Mouse (Mus musculus) cerebellum, postnatal 25 days (tissue): ENCODE measurements at regions not wholly inside any gene's neighbourhood (a gene's known extent, or its start where the extent isn't known, plus 50 kb on each side); places are given as distances from the start of the nearest gene placed in this dataset.
"Not testable (repeated sequence)": the region's sequence is repeated elsewhere in the genome, so short reads cannot be mapped to it uniquely, and the experiment has no call there.

Experiments used
- DNase-seq, 2 experiments: peaks; one replicate each; pipeline ENCODE4 v3.0.0; 2021; ENCODE audit warnings: mixed read lengths in 2 of 2

DNA sequence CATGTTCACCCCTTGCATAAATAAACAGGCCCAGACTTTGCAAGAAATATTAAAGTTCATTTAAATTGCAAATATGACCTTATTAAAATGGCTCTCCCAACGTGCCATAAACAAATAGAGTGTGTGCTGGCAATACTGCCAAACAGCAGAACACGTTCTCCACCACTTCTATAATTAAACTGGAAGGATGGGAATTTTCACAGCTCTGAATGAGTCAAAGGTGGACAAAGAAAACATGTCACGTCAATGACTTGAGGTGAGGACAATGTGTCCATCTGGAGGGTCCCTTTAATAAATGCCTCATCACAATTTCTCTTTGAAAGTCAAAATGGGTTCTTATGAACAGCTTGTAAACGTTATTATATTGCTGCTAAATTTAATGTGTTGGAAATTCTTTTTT, 114.8 kb downstream of the Galc start:
- no peak for DNase-seq

DNA sequence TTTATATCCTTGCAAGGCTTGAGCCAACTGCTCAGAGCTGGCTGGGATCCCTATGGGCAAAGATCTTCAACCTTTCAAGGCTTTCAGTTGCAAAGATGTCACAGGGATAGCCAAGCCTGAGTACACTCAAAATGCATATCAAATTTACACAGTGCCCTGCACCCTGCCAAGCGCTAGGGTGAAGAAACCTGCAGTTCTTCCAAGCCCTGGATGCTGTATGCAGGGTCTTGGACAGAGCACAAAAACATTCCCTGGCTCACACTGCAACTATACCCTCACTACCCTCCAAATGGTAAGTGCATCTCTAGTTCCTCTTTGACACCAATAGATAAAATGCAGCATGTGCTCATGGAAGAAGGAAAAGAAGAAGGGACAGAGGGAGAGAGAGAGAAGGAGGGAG, 116.1 kb downstream of the Galc start:
- no peak for DNase-seq

DNA sequence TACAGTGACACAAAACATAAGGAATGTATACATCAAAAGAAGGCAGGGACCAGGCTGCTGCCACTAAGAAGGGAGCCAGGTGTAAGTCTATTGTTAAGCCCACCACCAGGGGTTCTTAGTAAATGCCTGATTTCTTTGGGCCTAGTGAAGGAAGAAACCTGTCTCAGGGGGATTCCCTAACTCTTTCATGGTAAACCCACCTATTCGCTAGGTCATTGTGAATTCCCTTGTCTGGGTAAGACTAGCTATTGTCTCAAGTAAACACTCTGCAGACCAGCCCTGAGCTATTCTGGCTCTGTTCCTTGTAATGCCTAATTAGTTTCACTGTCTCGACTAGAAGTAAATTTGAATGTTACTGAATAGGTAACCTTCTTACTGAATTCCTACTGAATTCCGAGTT, 119.4 kb downstream of the Galc start:
- not testable (repeated sequence) for DNase-seq

DNA sequence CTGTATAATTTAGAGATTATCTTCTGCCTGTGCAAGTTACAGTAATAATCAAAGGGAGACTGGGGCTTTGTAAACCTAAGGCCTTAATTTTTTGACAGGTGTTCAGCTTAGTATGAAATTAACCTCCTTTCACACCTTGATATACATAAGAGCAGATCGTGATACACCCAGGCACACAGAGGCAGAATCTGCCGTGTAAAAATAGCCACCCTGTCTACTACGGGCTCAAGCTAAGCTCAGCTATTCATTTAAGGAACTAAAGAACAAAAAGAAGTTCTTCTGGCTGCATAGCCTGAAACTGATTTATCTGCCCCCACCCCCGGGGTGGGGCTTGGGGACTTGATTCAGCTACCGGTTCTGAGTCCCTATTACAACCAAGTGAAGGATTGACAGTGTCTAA, 128.0 kb downstream of the Galc start:
- DNase-seq = no peak

DNA sequence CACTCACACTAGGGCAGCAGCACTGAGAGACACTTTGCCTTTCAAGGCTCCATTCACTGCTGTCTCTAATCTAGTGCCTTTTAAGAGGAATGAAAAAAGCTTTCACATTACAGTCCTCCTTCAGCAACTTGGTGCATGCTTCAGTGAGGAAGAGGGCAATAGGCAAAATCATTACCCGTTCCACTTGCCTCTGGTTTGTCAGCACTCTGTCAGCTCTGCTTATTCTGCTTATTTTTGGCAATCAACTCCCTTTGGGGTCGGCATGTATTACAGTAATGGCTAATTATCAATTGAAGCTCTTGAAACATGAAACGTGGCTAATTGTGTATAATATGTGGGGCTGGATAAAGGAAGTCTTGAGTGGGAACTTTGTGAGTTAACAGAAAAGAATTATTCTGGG, 135.7 kb downstream of the Galc start:
- no peak for DNase-seq

DNA sequence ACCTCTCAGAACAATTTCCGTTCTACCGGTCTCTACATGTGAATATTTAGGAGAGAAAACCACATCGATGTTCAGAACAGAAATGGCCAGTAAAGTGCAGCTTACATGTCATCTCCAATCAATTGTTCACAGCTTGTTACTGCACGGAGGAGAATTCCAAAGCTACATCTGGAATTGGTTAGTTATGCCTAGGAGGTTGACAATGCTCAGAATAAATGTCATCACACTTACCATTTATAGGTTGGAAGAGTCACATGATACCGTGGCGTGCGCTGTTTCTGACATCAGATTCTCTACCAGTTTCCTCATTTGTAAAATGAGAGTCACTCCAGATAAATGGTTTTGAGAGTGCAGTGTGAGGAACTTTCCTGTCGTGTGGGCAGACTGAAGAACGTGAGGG, 151.2 kb downstream of the Galc start:
- DNase-seq = no peak

DNA sequence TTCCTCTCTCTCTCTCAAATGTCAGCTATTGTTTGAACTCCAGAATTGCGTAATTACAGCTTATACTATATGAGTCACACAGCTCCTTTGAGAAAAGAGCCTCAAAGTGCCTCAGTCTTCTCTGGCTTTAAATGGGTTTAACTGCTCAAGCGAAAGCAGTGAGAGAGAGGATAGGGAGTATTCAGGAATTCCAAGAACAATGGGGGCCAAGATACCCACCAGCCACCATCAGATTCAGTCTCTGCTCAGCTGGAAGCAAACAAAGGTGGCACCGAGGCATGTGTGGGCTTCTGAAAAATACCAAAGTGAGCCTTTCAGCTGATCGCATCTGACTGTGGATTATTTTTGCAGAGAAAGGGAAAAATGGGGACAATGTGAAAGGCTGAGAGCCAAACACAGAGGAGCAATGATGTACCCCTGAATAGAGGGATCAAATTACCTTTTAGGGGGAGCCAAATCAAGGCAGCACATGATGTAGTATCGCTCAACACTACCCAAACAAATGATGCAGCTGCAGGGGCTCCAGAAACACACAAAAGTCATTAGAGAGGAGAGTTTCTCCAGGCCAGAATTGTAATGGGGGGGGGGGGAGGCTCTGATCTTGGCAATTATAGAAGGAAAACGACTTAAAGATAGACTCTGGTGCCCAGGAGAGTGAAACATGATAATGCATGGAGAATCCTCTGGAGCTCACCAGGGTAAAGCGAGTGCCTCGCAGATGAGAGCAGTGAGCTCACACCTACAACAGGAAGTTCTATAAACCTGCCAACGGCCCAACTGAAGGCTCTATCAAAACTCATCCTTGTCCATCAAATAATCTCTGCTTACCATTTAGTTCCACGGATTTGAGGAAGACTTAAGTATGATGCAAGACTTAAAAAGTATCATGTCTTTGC, 152.2 kb downstream of the Galc start:
- no peak for DNase-seq

DNA sequence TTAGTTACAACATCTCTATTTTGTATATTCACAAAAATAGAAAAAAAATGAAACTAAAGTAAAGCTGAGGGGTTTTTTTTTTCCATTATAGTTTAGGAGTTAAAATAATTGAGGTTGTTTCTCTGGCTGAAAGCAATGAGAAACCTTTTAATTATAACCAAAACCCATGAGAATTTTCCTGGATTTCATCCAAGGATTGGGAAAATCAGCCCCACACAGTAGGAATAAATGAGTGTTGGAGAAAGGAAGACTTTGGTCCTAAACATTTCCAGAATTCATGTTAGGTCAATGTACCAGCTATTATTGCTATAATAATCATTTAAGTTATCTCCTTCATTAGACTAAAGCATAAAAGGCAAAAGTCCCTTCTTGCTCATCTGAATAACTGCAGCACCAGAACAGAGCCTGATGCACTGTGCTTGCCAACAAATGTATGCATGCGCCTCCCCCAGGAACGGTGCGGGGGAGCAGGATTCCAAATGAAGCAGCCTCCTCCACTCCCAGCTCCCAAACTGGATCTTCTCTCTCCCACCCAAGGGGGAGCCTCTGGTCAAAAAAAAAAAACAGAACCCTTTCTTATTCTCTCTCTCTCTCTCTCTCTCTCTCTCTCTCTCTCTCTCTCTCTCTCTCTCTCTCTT, 153.0 kb downstream of the Galc start:
- DNase-seq = no peak

DNA sequence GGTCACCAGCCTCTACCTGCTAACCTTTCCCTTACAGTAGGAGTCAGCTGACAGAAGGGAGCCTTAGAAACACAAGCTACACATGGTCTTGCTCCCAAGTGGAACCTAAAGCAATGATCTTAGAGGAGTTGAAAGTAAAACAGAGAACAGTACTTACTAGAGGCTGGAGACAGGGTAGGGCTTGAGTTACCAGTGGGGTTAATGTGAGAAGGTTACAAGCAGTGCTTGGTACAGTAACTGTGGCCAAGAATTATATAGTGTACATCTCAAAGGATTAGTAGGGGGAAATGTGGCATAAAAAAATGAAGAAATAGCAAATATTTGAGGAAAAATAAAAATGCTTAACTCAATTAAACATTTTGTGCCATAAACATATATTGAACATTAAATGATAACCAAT, 153.5 kb downstream of the Galc start:
- DNase-seq = no peak

DNA sequence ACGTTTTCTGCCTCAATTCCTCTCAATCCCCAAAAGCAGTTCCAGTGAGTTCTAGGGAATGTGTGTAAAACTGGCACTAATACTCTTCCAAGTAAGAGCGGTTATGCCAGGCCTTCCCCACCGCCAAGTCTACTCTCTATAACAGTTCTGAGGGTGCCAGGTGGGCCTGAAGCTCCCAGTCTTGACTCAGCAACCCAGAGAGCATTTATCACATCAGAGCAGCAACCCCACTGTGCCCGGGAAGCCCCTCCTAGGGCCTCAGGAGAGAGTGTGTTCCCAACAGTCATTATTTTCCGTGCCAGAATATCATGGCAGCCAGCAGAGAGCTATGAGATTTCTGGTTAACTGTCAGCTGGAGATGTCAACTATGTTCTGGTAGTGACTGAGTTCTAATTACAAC, 169.1 kb downstream of the Galc start:
- DNase-seq = no peak

DNA sequence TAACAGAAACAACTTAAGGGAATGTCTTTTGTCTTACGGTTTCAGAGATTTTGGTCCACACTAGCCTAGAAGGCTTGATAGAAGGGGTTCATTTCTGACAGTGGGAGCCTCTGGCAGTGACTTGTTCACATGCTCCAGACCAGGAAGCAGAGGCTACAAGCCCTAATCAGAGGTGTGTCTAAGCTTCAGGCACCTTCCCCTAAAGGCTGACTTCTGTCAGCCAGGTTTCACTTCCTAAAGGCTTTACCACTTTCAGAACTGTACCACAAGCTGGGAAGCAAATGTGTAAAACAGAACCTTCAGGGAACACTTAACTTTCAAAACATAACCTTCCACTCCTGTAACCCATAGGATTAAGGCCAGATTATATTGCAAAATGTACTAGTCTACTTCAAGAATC, 180.9 kb downstream of the Galc start:
- no peak for DNase-seq

DNA sequence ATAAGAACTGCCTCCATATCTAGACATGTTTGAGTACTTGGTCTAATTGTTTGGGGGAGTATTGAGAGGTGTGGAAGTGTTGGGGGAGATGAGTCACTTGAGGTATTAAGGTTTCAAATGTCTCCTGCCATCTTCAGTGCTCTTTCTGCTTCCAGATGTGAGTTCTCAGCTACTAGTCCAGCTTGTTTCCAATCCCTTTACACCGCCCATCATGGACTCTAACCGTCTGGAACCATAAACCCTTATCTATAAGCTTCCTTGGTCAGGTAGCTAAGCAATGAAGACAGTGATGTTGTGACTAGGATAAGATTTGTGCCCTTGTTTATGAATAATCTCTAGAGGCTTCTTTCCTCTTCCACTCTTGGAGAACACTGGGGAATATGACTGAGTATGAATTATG, 183.7 kb downstream of the Galc start:
- no peak for DNase-seq

DNA sequence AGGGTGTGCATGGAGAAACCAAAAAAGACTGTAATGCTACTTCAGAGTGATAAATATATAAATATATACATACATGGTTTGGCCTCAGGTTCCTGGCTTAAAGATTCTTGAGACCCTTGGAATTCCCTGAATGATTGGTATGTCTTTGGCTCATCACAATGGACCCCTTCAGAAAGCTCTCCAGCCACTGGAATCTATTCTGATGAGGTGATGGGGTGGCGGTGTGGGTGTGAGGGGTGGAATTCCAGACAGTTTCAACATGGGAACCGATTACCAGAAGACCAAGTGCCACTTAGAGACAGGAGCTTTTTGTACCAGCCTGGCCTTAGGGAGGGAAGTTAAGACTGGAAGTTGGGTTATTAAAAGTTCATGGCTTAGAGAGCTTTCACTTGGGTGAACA, 190.1 kb downstream of the Galc start:
- no peak for DNase-seq

DNA sequence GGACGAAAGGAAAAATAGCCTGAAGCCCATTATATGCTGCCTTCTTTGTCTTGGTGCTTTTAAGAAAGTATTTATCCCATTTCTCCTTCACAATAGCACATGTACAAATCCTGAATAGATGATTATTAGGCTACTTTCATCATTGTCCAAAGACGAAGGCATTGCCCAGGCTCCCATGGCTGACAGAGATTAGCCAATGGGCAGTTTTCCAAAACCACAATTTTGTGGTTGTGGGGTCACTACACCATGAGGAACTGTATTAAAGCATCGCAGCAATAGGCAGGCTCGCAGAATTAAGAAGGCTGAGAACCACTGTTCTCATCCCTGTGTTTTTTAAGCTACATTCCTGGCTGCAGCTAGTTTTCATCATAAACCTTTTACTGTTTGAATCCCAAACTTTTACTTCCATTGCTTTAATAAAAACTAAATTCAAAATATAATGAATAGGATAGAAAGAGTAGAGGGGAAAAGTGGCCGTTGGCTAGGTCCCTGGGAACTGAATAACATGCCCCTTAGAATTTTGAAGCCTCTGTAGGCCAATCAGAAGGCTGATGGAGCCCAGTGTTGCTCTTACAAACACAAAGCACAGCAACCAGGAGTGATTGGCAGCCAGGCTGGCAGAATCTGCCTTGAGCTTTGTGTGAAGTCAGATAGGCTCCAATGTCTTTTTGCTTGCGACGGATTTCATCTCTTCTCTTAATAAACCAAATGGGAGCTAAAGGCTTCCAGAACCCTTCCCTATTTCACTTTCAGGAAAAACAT, 199.7 kb downstream of the Galc start:
- DNase-seq = no peak

DNA sequence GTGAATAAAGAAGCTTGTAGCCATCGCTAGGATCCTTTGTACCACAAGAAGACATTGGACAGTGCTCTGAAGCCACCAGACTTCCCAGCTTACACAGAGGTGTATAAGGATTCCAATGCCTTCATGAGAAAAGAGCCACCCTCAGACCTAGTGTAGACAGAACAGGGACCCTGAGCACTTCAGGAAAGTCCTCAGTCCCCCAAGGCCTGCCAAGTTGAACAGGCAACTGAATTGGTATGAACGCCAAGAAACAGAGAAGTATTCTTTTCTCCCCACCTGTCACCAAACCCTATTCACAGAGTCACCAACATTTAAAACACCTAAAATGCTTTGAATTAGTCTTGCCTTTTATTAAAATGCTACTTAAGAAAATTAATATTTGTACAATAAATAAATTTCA, 200.3 kb downstream of the Galc start:
- DNase-seq = no peak

DNA sequence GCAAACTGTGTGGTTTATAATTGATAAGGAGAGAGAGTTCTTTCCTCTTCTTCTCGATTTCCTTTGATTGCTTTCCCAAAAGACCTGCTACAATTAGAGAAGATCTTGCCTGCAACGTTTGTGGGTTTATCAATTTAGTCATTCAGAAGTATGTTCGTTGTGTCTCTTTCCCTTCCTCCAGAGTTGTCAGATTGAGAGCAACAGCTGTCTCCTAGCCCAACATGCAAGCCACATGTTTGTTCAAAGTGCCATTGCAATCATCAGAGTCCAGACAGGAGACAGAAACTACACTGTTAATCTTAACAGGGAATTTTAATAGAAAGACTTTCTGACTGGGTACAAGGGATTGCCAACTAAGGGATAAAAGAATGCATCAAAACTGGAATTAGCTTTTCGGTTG, 208.3 kb downstream of the Galc start:
- no peak for DNase-seq

DNA sequence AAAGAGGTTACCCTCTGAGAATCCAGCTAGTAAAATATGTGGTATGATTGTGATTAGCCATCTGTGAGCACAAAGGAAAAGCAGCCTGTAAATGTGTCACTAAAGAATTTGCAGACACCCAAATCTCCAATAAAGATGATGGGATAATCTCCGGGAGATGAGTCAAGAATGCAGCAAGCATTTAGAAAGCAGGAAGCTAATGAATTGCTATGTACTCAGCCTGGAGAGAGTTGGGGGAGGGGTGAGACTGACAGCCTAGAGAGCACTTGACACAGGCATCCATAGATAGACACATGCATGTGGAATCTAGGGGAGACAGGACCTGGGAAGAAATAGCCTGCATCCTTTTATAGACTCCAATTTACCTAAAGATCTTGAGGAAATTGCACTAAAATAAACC, 208.8 kb downstream of the Galc start:
- DNase-seq = no peak

DNA sequence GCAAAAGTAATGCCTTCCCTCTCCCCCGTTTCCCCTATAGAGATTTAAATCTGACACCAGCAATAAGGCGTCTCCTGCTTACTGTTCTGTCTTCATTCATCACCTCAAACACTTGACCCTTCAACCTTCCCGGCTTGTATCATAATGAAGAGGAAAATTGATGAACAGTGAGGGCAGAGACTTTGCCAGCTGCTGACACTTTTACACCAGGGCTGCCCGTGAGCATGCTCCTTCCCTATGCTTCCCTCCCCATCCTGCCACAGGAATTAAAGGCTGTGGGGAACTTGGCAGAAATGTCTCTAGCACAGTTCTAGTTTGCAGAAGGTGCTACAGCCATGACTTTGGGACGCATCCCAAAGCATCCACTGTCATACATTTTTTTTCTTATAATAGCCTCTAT, 209.2 kb downstream of the Galc start:
- DNase-seq = no peak

DNA sequence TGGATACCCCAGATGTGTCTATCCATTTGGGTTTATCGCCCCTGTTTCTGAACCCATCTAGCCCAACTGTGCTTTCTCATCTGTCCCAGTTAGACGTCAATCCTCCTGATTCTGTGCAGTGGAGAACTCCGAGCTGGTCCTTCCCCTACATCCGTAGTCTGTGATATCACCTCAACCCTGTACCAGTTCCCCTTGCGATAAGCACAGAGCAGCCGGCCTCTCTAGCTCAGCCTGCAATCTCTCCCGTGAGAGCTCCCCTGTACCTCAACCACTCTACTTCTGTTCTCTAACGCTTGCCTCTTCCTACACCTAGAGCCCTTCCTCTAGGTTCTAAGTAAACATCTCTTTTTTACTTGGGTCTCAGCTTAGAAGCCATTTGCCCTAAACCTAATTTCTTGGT, 211.5 kb downstream of the Galc start:
- no peak for DNase-seq

DNA sequence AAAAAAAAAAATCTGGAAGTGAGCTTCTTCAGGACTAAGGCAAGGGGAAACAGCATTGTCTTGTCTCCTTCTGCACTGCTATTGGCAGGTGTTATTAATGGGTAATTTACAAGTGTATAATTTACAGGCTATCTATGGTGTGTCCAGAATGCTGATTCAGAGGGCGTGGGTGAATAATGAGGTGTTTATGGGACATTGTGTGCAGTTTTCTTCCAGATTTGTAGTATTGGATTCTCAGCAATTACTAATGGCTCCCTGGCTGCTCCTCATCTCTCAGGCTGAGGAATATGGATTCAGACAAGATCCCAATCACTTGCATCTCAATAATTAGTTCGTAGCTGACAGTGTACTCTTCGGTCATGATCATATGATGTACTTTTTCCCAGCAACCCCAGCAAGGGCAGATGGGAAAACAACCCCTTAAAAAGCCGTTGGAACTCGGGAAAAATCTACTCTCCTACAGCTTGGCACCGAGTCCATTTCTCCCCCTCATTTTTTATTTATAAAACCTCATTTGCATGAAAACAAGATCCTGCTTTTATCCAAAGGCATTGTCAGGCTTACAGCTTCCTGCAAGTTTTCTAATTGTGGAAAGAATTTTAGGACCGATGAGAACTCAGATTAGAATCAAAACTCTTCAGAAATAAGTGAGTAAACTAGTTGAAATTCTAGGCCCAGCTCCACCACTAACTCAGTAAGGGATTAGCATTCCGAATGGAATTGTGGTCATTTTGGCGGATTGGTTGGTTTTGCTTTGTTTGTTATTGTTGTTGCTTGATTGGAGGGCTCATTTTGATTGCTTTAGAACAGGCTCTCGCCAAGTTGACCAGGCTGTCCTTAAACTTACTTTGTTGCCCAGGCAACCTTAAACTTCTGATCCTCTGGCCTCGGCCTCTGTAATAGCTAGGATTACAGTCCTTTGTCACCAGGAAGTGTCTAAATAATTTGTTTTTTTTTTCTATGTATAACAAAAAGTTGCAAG, 212.5 kb downstream of the Galc start:
- no peak for DNase-seq

DNA sequence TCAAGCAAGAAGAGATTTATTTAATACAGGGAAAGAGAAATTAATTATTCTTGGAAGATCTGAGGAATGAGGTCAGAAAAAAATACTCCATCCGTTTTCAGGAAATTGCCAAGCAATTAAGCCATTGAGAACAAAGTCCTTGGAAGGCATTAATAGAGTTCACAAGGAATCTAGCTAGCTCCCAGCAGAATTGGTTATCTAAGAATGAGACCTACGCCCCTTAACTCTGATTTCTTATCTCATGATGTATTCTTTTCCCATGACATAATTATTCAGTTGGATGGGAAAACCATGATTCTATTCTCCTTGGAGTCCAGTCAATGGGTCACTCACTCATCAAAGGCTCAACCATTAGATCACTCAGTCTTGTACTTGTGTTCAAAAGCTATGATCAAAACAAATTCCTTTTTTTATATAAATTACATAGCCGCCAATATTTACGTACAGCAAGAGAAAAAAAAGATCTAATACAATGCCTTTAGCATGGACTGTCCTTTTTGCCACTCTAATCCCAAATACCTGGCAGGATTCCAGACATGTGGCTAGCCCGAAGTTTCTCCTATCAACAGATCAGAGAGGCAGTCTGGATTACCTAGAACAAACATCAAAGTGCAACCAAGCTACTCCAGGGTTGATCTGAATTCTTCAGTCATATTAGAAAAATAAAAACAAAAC, 213.3 kb downstream of the Galc start:
- DNase-seq = no peak

DNA sequence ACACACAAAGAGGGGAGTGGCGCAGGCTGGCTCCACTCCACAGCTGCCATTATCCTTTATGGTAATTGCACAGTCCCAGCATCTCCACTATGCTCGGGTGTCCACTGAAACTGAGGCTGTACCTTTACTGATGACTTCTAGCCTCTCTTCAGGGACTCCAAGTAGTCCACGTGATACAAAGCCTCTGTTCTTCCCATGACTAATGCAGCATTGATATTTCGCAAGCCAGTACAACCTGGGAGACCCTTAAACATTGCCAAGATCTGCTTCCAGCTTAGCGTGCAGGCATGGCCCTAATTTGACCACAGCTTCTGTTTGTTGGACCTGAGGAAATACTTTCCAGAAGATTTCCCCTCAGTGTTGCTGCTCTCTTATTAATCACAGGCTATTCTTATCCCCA, 215.8 kb downstream of the Galc start:
- DNase-seq = no peak
